Mouse (Mus musculus): Measurements from ENCODE around the gene Golt1a.
A peak's percentile ranks its signal among the peaks of the same experiment; 100 is the strongest.
"Not testable (repeated sequence)": the region's sequence is repeated elsewhere in the genome, so short reads cannot be mapped to it uniquely, and the experiment has no call there.

Golt1a gene

GRCm38 (mm10) chr1:133306842-133307241, 2.8 kb upstream of the Golt1a start:
- DNase-seq: peak; percentile 78

- DNase-seq: no peak
These were observed 2.3 kb upstream of the Golt1a start for GRCm38 (mm10) chr1:133307318-133307717.

GRCm38 (mm10) chr1:133311240-133311639, 1.6 kb downstream of the Golt1a start:
- DNase-seq: no peak

GRCm38 (mm10) chr1:133311946-133312345, 2.3 kb downstream of the Golt1a start:
- DNase-seq: peak; percentile 84

GRCm38 (mm10) chr1:133314364-133314763, 4.8 kb downstream of the Golt1a start:
- no peak for DNase-seq

GRCm38 (mm10) chr1:133315775-133316174, 6.2 kb downstream of the Golt1a start:
- no peak for DNase-seq

- no peak for DNase-seq
These were observed 7.0 kb downstream of the Golt1a start for GRCm38 (mm10) chr1:133316577-133316976.

- DNase-seq: no peak
These were observed 7.5 kb downstream of the Golt1a start for GRCm38 (mm10) chr1:133317149-133317548.

GRCm38 (mm10) chr1:133321267-133321925, 11.8 kb downstream of the Golt1a start, which contains the start of gene Kiss1:
Gene Kiss1 (plus strand): TSS chr1:133321875.
- DNase-seq: no peak

- no peak for DNase-seq
These were observed 13.7 kb downstream of the Golt1a start for GRCm38 (mm10) chr1:133323333-133323732.

- DNase-seq: no peak
These were observed 16.4 kb downstream of the Golt1a start for GRCm38 (mm10) chr1:133325951-133326350.

GRCm38 (mm10) chr1:133327094-133327493, 17.5 kb downstream of the Golt1a start:
- no peak for DNase-seq

GRCm38 (mm10) chr1:133328299-133328795, 18.7 kb downstream of the Golt1a start:
- DNase-seq: no peak

- no peak for DNase-seq
These were observed 19.5 kb downstream of the Golt1a start for GRCm38 (mm10) chr1:133328896-133329637.

GRCm38 (mm10) chr1:133329638-133329964, 20.0 kb downstream of the Golt1a start:
- no peak for DNase-seq

GRCm38 (mm10) chr1:133331142-133331541, 21.5 kb downstream of the Golt1a start:
- no peak for DNase-seq

- no peak for DNase-seq
These were observed 23.2 kb downstream of the Golt1a start for GRCm38 (mm10) chr1:133332656-133333430.

GRCm38 (mm10) chr1:133333937-133334336, 24.3 kb downstream of the Golt1a start:
- DNase-seq: no peak

GRCm38 (mm10) chr1:133340403-133340802, 30.8 kb downstream of the Golt1a start:
- not testable (repeated sequence) for DNase-seq

- DNase-seq: no peak
These were observed 34.8 kb downstream of the Golt1a start for GRCm38 (mm10) chr1:133344357-133344756.

- no peak for DNase-seq
These were observed 36.9 kb downstream of the Golt1a start for GRCm38 (mm10) chr1:133346531-133346930.

- DNase-seq: no peak
These were observed 37.6 kb downstream of the Golt1a start for GRCm38 (mm10) chr1:133347226-133347625.

Data from right cerebral cortex, postnatal 25 days (tissue).